Mouse (Mus musculus): Measurements from ENCODE around the gene Dhps.
"Not testable (repeated sequence)": the region's sequence is repeated elsewhere in the genome, so short reads cannot be mapped to it uniquely, and the experiment has no call there.

Gene Dhps

GRCm38 (mm10) chr8:85096196-85096595 is 24.6 kb downstream of the Dhps start:
- DNase-seq (ENCODE audit: low read depth): no peak

GRCm38 (mm10) chr8:85096850-85097249 is 25.3 kb downstream of the Dhps start:
- DNase-seq (ENCODE audit: low read depth): no peak

- no peak for DNase-seq (ENCODE audit: low read depth)
These were observed 28.6 kb downstream of the Dhps start for GRCm38 (mm10) chr8:85100076-85100665.

- no peak for DNase-seq (ENCODE audit: low read depth)
These were observed 41.7 kb downstream of the Dhps start for GRCm38 (mm10) chr8:85113241-85113640.

- no peak for DNase-seq (ENCODE audit: low read depth)
These were observed 43.9 kb downstream of the Dhps start for GRCm38 (mm10) chr8:85115501-85115900.

- DNase-seq (ENCODE audit: low read depth): no peak
These were observed 45.4 kb downstream of the Dhps start for GRCm38 (mm10) chr8:85116984-85117383.

GRCm38 (mm10) chr8:85119052-85119981 is 47.8 kb downstream of the Dhps start:
- peak; percentile 16 for DNase-seq (ENCODE audit: low read depth)

GRCm38 (mm10) chr8:85120251-85120650 is 48.7 kb downstream of the Dhps start:
- DNase-seq (ENCODE audit: low read depth): not testable (repeated sequence)

- DNase-seq (ENCODE audit: low read depth): no peak
These were observed 51.4 kb downstream of the Dhps start, which contains the start of gene Zfp791 for GRCm38 (mm10) chr8:85122995-85123394. Gene Zfp791 (minus strand): TSS chr8:85123095.

GRCm38 (mm10) chr8:85123691-85124090 is 52.1 kb downstream of the Dhps start:
- DNase-seq (ENCODE audit: low read depth): no peak
